Mouse (Mus musculus): ENCODE data around the gene Dcps. TPM values are rescaled to one million over a fixed set of nuclear protein-coding genes. Genes with fewer than 3 reads are reported as not detected.

Gene Dcps
- polyA plus RNA-seq (2014; fragmentation: Illumina TruSeq; extraction: RNeasy Lipid Tissue Mini Kit (QIAGEN cat#74804); ENCODE audit: low read depth, low replicate concordance): 6.9 TPM

DNA sequence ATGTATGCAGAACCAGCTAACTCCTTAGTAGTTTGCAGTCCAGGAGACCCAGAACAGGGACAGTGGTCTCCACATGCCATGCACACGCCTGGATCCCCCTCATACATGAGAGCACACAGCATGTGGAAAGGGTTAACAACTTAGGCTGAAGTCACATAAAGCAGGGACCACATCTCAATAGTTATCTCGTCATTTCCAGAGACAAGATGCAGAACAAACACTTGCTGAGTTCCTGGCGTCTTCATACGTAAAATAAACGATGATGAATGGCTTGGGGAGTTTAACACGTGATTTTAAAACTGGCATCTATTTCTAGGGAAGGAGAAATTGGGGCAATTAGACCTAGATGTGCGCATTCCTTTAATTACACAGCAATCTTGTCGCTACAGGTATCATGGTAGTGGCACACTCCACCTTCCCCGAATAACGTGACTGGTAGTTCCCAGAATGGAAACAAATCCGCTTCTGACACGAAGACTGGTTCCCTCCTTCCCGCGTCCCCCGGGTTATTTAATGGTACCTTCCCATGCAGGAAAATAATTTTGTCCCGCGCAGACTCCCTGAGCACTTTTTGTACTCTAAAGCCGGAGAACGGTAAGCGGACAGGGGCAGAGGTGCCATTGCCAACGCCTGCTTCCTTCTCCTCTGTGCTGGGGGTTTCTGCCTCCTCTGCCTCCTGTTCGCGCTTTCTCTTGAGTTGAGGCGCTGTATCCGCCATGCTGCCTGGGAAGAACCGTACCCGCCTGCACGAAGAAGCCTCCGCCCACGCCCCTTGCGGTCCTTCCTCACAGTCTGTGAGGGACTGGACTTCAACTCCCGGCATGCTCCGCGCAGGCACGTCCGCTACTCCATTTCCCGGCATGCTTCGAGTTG lies at the start of gene Dcps:
Gene Dcps, minus strand, starts transcription at position 811 of the 873 bp plus-strand sequence.

DNA sequence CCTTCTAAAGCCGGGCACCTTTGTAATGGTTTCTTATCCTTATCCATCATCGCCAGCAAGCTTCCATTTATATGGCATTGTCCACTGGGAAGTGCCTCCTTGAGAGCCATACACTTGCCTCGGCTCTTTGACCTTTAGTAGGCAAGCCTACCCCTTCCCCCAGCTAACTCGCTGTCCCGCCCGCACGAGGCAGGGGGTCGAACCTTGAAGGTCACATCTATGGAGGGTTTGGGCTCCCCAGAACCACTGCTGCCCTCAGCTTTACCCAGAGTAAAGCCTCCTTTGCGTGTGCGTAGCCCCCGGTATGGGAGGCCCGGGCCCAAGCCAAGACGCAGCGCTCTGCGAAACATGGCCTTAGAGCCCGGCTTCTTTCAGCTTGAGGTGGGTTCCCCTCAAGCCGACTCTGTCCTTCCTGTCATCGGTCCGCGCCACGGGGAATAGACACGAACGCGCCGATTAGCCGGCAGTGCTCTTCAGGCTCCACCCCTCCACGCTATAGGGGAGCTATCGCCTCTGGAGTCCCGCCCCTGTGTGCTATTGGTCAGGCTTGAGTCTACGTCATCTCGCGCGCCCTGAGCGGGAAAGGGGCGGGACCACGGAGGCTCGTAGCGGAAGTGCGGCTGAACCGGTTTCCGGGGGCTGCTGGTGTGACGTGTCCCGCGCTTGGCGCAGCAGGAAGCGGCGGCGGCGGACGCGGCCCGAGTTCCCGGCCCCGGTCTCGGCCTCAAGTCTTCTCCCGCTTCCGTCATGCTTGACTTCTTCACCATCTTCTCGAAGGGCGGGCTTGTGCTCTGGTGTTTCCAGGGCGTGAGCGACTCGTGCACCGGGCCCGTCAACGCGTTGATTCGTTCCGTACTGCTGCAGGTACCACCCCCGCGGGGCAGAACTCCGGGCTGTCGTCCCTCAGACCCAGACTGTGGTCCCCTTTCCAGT lies 34.9 kb upstream of the Dcps start, which contains the start of gene Foxred1:
Gene Foxred1, minus strand, starts transcription at position 514 of the 933 bp plus-strand sequence.

DNA sequence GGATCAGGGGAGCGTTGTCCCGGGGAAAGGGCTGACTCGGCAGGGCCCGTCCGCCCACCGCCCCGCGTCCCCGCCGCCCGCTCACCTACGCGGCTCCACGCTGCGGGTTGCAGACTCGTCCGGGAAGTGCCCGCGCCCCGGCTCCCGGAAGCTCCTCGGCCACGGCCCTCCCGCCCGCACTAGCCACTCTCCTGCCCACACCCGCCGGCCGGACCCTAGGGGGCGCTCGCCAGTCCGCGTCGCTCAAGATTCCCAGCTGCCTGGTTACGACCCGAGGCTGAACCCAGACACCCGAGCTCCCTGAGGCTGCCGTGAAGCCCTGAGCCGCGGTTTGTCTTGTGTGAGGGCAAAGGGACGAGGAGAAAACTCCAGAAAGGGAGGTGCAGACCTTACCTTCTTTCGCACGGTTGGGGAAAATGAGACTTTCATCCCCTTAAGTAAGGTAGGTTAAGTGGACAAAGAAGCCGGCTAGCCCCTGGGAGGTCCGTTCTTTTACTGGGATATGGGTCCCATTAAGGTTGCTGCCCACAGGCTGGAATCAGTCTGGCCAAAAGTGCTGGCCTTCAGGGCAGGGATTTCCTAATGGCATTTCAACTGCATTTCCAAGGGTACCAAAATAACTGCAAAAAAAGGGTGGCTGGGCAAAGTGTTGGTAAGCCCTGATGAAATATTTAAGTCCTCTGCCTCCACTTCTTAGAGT lies 24.1 kb upstream of the Dcps start, which contains the start of the genes Srpr and Tirap:
Gene Srpr, plus strand, starts transcription at position 404 of the 700 bp plus-strand sequence.
Gene Tirap, minus strand, starts transcription at position 520 of the 700 bp plus-strand sequence.

DNA sequence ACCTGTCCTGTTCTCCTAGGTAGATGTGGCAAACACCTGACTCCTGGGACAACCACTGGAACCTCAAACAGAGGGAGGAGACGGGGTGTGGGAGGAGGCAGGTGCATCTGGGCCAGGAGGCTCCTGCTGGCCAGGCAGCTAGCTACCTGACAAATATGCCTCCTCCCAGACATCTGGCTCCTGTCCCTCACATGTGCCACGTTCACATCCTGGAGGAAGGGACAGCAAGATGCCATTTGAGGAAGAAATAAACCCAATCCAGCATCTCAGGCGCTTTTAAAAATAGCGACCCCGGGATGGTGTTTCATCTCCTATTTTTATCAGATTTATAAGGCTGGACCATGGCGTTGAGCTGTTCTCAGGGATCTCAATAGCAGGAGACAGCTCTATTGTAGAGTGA lies 56.7 kb downstream of the Dcps start, which contains the start of gene St3gal4:
Gene St3gal4, minus strand, starts transcription at position 101 of the 400 bp plus-strand sequence.

Other genes with a start within 250 kb of the Dcps start
- gene St3gal4, start 56.8 kb downstream of the Dcps start, polyA plus RNA-seq (2014; fragmentation: Illumina TruSeq; extraction: RNeasy Lipid Tissue Mini Kit (QIAGEN cat#74804); ENCODE audit: low read depth, low replicate concordance): 92.8 TPM
- gene Srpr, start 24.1 kb upstream of the Dcps start, polyA plus RNA-seq (2014; fragmentation: Illumina TruSeq; extraction: RNeasy Lipid Tissue Mini Kit (QIAGEN cat#74804); ENCODE audit: low read depth, low replicate concordance): 237 TPM
- 15.8 TPM for gene Tirap, start 24.2 kb upstream of the Dcps start, polyA plus RNA-seq (2014; fragmentation: Illumina TruSeq; extraction: RNeasy Lipid Tissue Mini Kit (QIAGEN cat#74804); ENCODE audit: low read depth, low replicate concordance)
- 19.1 TPM for gene Foxred1, start 35.0 kb upstream of the Dcps start, polyA plus RNA-seq (2014; fragmentation: Illumina TruSeq; extraction: RNeasy Lipid Tissue Mini Kit (QIAGEN cat#74804); ENCODE audit: low read depth, low replicate concordance)
- gene Fam118b, start 91.7 kb upstream of the Dcps start, polyA plus RNA-seq (2014; fragmentation: Illumina TruSeq; extraction: RNeasy Lipid Tissue Mini Kit (QIAGEN cat#74804); ENCODE audit: low read depth, low replicate concordance): 5.3 TPM
- gene Rpusd4, start 91.8 kb upstream of the Dcps start, polyA plus RNA-seq (2014; fragmentation: Illumina TruSeq; extraction: RNeasy Lipid Tissue Mini Kit (QIAGEN cat#74804); ENCODE audit: low read depth, low replicate concordance): 3.1 TPM
- 0.82 TPM for gene Cdon, start 245.1 kb upstream of the Dcps start, polyA plus RNA-seq (2014; fragmentation: Illumina TruSeq; extraction: RNeasy Lipid Tissue Mini Kit (QIAGEN cat#74804); ENCODE audit: low read depth, low replicate concordance)

Measured in liver, adult 10 weeks (tissue).